ENCODE assay signal across 1 mouse cellular context in the genomic region with DNA sequence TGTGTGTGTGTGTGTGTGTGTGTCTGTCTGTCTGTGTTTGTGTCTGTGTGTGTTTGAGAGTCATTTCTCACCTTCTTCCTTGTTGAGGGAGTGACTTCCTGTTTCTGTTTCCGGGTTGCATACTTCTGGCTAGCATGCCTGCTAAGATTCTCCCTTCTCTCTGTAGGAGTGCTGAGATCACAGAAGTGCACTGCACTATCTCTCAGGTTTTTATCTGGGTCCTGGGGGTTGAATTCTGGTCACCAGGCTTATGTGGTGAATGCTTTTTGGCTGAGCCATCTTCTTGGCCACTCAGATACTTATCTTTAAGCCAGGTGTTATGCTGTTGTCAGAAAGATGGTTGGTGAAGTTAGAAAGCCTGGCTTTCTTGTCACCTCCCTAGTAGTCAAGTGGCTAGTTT.
TF ChIP-seq lines count a peak whose summit lies in the region.

No protein-coding gene starts in this region.

TF ChIP-seq in MEL, 35 proteins besides CTCF, POLR2A, EP300 and RAD21 (continued from another document):
- TF ChIP-seq NRF1 (IDR thresholded peaks at IDR 0.05; ENCODE audit: insufficient read depth, low read depth, low read length, poor library complexity, severe bottlenecking): no peak
- TF ChIP-seq UBTF (IDR thresholded peaks at IDR 0.05; ENCODE audit: borderline replicate concordance, insufficient read depth, low read depth, low read length): no peak
- TF ChIP-seq KAT2A (conservative IDR thresholded peaks at IDR 0.05; ENCODE audit: low read depth, low read length): no peak
- TF ChIP-seq NELFE (IDR thresholded peaks at IDR 0.05; ENCODE audit: low read depth, low read length): no peak
- no peak; the same call in 1 of the 2 replicates for TF ChIP-seq MXI1 (IDR thresholded peaks at IDR 0.05; ENCODE audit: low read depth, low read length)
TF ChIP-seq in MEL: peak in this region for 7.
